Mouse (Mus musculus) forebrain, embryonic 11.5 days (tissue): ENCODE measurements at regions not wholly inside any gene's neighbourhood (a gene's known extent, or its start where the extent isn't known, plus 50 kb on each side); places are given as distances from the start of the nearest gene placed in this dataset.

Experiments
- ATAC-seq: fragments of 200-750 bp; cut with Nextera tagmentation; replicated peaks from 2 replicates; pipeline ENCODE4 v1.8.0; 2017; ENCODE audit warnings: moderate TSS enrichment; ENCODE audit not compliant: low FRiP score
- DNase-seq: peaks from one replicate; pipeline ENCODE4 v3.0.0-alpha.2; 2017; ENCODE audit warnings: low spot score
- H3K27ac ChIP-seq: fragments of 300-500 bp; sonication (generic); 2 replicates; pipeline ENCODE4 v1.5.1; 2014; ENCODE audit warnings: low read depth, low read length
- H3K27me3 ChIP-seq: fragments of 300-500 bp; sonication (generic); 2 replicates; pipeline ENCODE4 v1.6.1; 2014; ENCODE audit warnings: mild to moderate bottlenecking, low read length, mixed read lengths; ENCODE audit not compliant: control insufficient read depth, insufficient read depth
- H3K36me3 ChIP-seq: fragments of 300-500 bp; sonication (generic); 2 replicates; pipeline ENCODE4 v1.6.1; 2014; ENCODE audit warnings: mild to moderate bottlenecking, low read length, moderate library complexity, mixed read lengths; ENCODE audit not compliant: control insufficient read depth, insufficient read depth
- H3K4me1 ChIP-seq: fragments of 300-500 bp; sonication (generic); replicated peaks from 2 replicates; pipeline ENCODE4 v1.6.1; 2014; ENCODE audit warnings: low read length, mixed read lengths; ENCODE audit not compliant: control insufficient read depth, insufficient read depth
- H3K4me2 ChIP-seq: fragments of 300-500 bp; sonication (generic); 2 replicates; pipeline ENCODE4 v1.6.1; 2014; ENCODE audit warnings: low read depth, mild to moderate bottlenecking, low read length, moderate library complexity, mixed read lengths; ENCODE audit not compliant: severe bottlenecking
- H3K4me3 ChIP-seq: fragments of 300-500 bp; sonication (generic); 2 replicates; pipeline ENCODE4 v1.5.1; 2014; ENCODE audit warnings: low read depth, low read length
- H3K9ac ChIP-seq: fragments of 300-500 bp; sonication (generic); 2 replicates; pipeline ENCODE4 v1.6.1; 2014; ENCODE audit warnings: low read length
- H3K9me3 ChIP-seq: fragments of 300-500 bp; sonication (generic); 2 replicates; pipeline ENCODE4 v1.6.1; 2016; ENCODE audit warnings: low read length, mixed read lengths; ENCODE audit not compliant: control insufficient read depth
- WGBS: fragments of 180-500 bp; shearing (Covaris S2); extraction: QIAGEN DNeasy Blood & Tissue Kit; methylation state at CpG from one replicate; pipeline ENCODE4 v1.1.7; 2014; 5-methylcytosine and 5-hydroxymethylcytosine counted together

GRCm38 (mm10) chr1:154255971-154256370 lies 55.0 kb downstream of the Zfp648 start:
- no peaks in the 10 kb centered on the region for H3K9me3 ChIP-seq
- H3K27me3 ChIP-seq: no peaks in the 10 kb centered on the region
- 71% methylated on average over 1 of the region's 1 CpGs for WGBS

GRCm38 (mm10) chr1:154256811-154257210 lies 55.8 kb downstream of the Zfp648 start:
- Histone ChIP-seq H3K4me3 (no peak overlapping the region), H3K4me1 (no peaks in the 10 kb centered on the region), H3K9me3 (no peaks in the 10 kb centered on the region), H3K36me3 (no peaks in the 10 kb centered on the region), H3K4me2 (no peak overlapping the region), H3K27me3 (no peaks in the 10 kb centered on the region), H3K27ac (no peak overlapping the region), H3K9ac (no peak overlapping the region)
- ATAC-seq: no peak
- 75% methylated on average over 15 of the region's 15 CpGs for WGBS
- no peak for DNase-seq

More at GRCm38 (mm10) chr1:154255971-154256370, 55.0 kb downstream of the Zfp648 start:
- no peaks in the 10 kb centered on the region for H3K36me3 ChIP-seq
- no peak overlapping the region for H3K9ac ChIP-seq
- H3K4me3 ChIP-seq: no peak overlapping the region
- H3K4me1 ChIP-seq: no peaks in the 10 kb centered on the region
- ATAC-seq: no peak
- DNase-seq: no peak
- no peak overlapping the region for H3K27ac ChIP-seq
- no peak overlapping the region for H3K4me2 ChIP-seq

- DNase-seq: no peak
- H3K9me3 ChIP-seq: no peaks in the 10 kb centered on the region
- WGBS: 72% methylated on average over 3 of the region's 3 CpGs
- H3K4me3 ChIP-seq: no peak overlapping the region
- H3K27me3 ChIP-seq: no peaks in the 10 kb centered on the region
- H3K9ac ChIP-seq: no peak overlapping the region
- H3K4me1 ChIP-seq: no peaks in the 10 kb centered on the region
- no peak overlapping the region for H3K4me2 ChIP-seq
- no peaks in the 10 kb centered on the region for H3K36me3 ChIP-seq
- H3K27ac ChIP-seq: no peak overlapping the region
- no peak for ATAC-seq
Observed at GRCm38 (mm10) chr1:154258511-154258910, 57.5 kb downstream of the Zfp648 start.

GRCm38 (mm10) chr1:154260393-154260792 lies 59.4 kb downstream of the Zfp648 start:
- H3K27ac ChIP-seq: no peak overlapping the region
- no peak overlapping the region for H3K4me2 ChIP-seq
- H3K27me3 ChIP-seq: no peaks in the 10 kb centered on the region
- H3K36me3 ChIP-seq: no peaks in the 10 kb centered on the region
- H3K9me3 ChIP-seq: no peaks in the 10 kb centered on the region
- no peak for DNase-seq
- WGBS: 91% methylated on average over 5 of the region's 5 CpGs
- no peak overlapping the region for H3K9ac ChIP-seq
- no peaks in the 10 kb centered on the region for H3K4me1 ChIP-seq
- no peak for ATAC-seq
- no peak overlapping the region for H3K4me3 ChIP-seq

- Histone ChIP-seq H3K9me3 (no peaks in the 10 kb centered on the region), H3K4me3 (no peak overlapping the region), H3K27me3 (no peaks in the 10 kb centered on the region), H3K4me2 (no peak overlapping the region), H3K9ac (no peak overlapping the region), H3K36me3 (no peaks in the 10 kb centered on the region), H3K27ac (no peak overlapping the region), H3K4me1 (no peaks in the 10 kb centered on the region)
- DNase-seq (peak; percentile 79), ATAC-seq (peak; percentile 56; the same call in 1 of the 2 replicates)
- WGBS: 14% methylated on average over 8 of the region's 8 CpGs
Observed at GRCm38 (mm10) chr1:154281438-154281837, 80.5 kb downstream of the Zfp648 start.

GRCm38 (mm10) chr1:154286080-154286479 lies 85.1 kb downstream of the Zfp648 start:
- WGBS: 89% methylated on average over 4 of the region's 4 CpGs

GRCm38 (mm10) chr1:154292729-154293128 lies 91.7 kb downstream of the Zfp648 start:
- no peak overlapping the region for H3K4me3 ChIP-seq
- no peaks in the 10 kb centered on the region for H3K9me3 ChIP-seq
- ATAC-seq: no peak
- H3K27me3 ChIP-seq: no peaks in the 10 kb centered on the region
- H3K4me2 ChIP-seq: no peak overlapping the region
- H3K27ac ChIP-seq: no peak overlapping the region
- H3K9ac ChIP-seq: no peak overlapping the region
- 48% methylated on average over 4 of the region's 4 CpGs for WGBS
- no peaks in the 10 kb centered on the region for H3K4me1 ChIP-seq
- DNase-seq: no peak
- no peaks in the 10 kb centered on the region for H3K36me3 ChIP-seq

More at GRCm38 (mm10) chr1:154286080-154286479, 85.1 kb downstream of the Zfp648 start:
- no peaks in the 10 kb centered on the region for H3K36me3 ChIP-seq
- no peak overlapping the region for H3K9ac ChIP-seq
- H3K4me1 ChIP-seq: no peaks in the 10 kb centered on the region
- ATAC-seq (no peak), DNase-seq (no peak)
- H3K4me2 ChIP-seq: no peak overlapping the region
- no peak overlapping the region for H3K4me3 ChIP-seq
- H3K27ac ChIP-seq: no peak overlapping the region
- H3K27me3 ChIP-seq: no peaks in the 10 kb centered on the region
- H3K9me3 ChIP-seq: no peaks in the 10 kb centered on the region

- H3K4me1 ChIP-seq: no peaks in the 10 kb centered on the region
- WGBS: 86% methylated on average over 8 of the region's 8 CpGs
- no peaks in the 10 kb centered on the region for H3K36me3 ChIP-seq
- no peaks in the 10 kb centered on the region for H3K27me3 ChIP-seq
- no peak for DNase-seq
- no peak overlapping the region for H3K4me3 ChIP-seq
- ATAC-seq: no peak
- H3K9me3 ChIP-seq: no peaks in the 10 kb centered on the region
- H3K27ac ChIP-seq: no peak overlapping the region
- H3K4me2 ChIP-seq: no peak overlapping the region
- H3K9ac ChIP-seq: no peak overlapping the region
Observed at GRCm38 (mm10) chr1:154296080-154296479, 95.1 kb downstream of the Zfp648 start.

- ATAC-seq: no peak
- Histone ChIP-seq H3K9ac (no peak overlapping the region), H3K4me2 (no peak overlapping the region), H3K9me3 (no peaks in the 10 kb centered on the region), H3K27ac (no peak overlapping the region), H3K27me3 (no peaks in the 10 kb centered on the region), H3K4me3 (no peak overlapping the region), H3K4me1 (no peaks in the 10 kb centered on the region), H3K36me3 (no peaks in the 10 kb centered on the region)
- no peak for DNase-seq
- 75% methylated on average over 4 of the region's 4 CpGs for WGBS
Observed at GRCm38 (mm10) chr1:154299866-154300265, 98.9 kb downstream of the Zfp648 start.
